ENCODE assay signal across 8 mouse cellular contexts in the genomic region with DNA sequence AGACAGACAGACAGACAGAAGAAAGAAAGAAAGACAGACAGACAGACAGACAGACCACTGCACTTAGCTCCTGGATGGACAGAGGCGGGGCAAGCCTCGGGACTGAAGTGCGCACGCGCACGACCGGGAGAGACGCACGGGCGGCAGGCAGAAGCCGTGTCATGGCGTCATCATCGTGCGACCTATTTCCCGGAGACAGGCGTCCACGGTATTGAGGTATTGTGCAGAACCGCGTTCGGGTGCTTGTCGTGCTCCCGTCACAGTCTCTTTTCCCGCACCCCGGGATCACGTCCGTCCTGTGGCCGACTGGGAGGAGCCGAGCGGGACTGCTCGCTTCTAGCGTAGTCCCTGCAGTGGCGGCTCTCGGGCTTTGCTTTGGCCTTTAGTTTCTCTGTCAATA. TPM values are rescaled to one million over a fixed set of nuclear protein-coding genes. Genes with fewer than 3 reads are reported as not detected.
DNase-seq lines count a peak whose midpoint lies in the region; ATAC-seq and TF ChIP-seq lines count a peak whose summit lies in the region.

A gene (plus strand): TSS at position 137 of the 400 bp plus-strand sequence.

- peak; percentile 94 for ATAC-seq in cerebellum, adult (ENCODE audit: insufficient number of reproducible peaks, low FRiP score, low TSS enrichment)
- peak; percentile 96 for ATAC-seq in forebrain, embryonic 14.5 days
- peak; percentile 95 for ATAC-seq in neural tube, embryonic 15.5 days (ENCODE audit: low FRiP score)

- H3K27ac ChIP-seq in ES-Bruce4 (ENCODE audit: insufficient read depth, low read length), result 0 out of 2 replicates have a peak within 1 kb of the TSS, but pooled peaks have one; percentile 16
- peak within 1 kb of the TSS; percentile 78; the same call in 1 of the 2 replicates for H3K27ac ChIP-seq in forebrain, embryonic 14.5 days (ENCODE audit: low read depth, low read length)
- H3K27ac ChIP-seq in neural tube, embryonic 15.5 days (replicated peaks), result peak within 1 kb of the TSS; percentile 84

- H3K4me2 ChIP-seq in forebrain, embryonic 14.5 days (ENCODE audit: low read length), result peak within 1 kb of the TSS; percentile 77
- H3K4me2 ChIP-seq in neural tube, embryonic 15.5 days, result peak within 1 kb of the TSS; percentile 73

- TF ChIP-seq POLR2A in ES-Bruce4 (IDR thresholded peaks at IDR 0.05; ENCODE audit: insufficient read depth, low read length), result peak; percentile 76

- H3K9ac ChIP-seq in ES-Bruce4 (ENCODE audit: low read depth, poor library complexity, severe bottlenecking), result peak within 1 kb of the TSS; percentile 67
- H3K9ac ChIP-seq in forebrain, embryonic 14.5 days (ENCODE audit: low read length), result peak within 1 kb of the TSS; percentile 89
- H3K9ac ChIP-seq in neural tube, embryonic 15.5 days (replicated peaks), result peak within 1 kb of the TSS; percentile 63

- peak; percentile 98 for DNase-seq in forebrain, embryonic 14.5 days (ENCODE audit: low spot score)
- peak; percentile 94 to 97 for DNase-seq in heart, postnatal 14 days
- DNase-seq in layer of hippocampus, adult 11-12 months (ENCODE audit: low spot score), result peak; percentile 95
- peak; percentile 94 to 96 for DNase-seq in lung, adult 18-20 months
- DNase-seq in testis, postnatal 14 days (ENCODE audit: low spot score), result peak; percentile 96

- H3K4me1 ChIP-seq in ES-Bruce4 (ENCODE audit: control insufficient read depth, insufficient read depth, low read length), result no peaks in the 10 kb centered on the region
- peaks cover 12% of the 10 kb centered on the region for H3K4me1 ChIP-seq in forebrain, embryonic 14.5 days (ENCODE audit: control insufficient read depth, insufficient read depth, low read length)
- peaks cover 17% of the 10 kb centered on the region for H3K4me1 ChIP-seq in neural tube, embryonic 15.5 days

- no peaks in the 10 kb centered on the region for H3K36me3 ChIP-seq in ES-Bruce4 (ENCODE audit: control insufficient read depth, insufficient read depth, low read length, poor library complexity, severe bottlenecking)
- H3K36me3 ChIP-seq in forebrain, embryonic 14.5 days (ENCODE audit: control insufficient read depth, insufficient read depth, low read length), result no peaks in the 10 kb centered on the region
- H3K36me3 ChIP-seq in neural tube, embryonic 15.5 days, result no peaks in the 10 kb centered on the region

- H3K27me3 ChIP-seq in ES-Bruce4 (ENCODE audit: control insufficient read depth, insufficient read depth, low read length, poor library complexity, severe bottlenecking), result no peaks in the 10 kb centered on the region
- no peaks in the 10 kb centered on the region for H3K27me3 ChIP-seq in forebrain, embryonic 14.5 days (replicated peaks; ENCODE audit: control insufficient read depth, insufficient read depth, low read length)
- 0 out of 2 replicates have a peak, but pooled peaks cover 2% of the 10 kb centered on the region for H3K27me3 ChIP-seq in neural tube, embryonic 15.5 days (replicated peaks)

- no peak for TF ChIP-seq EP300 in ES-Bruce4 (IDR thresholded peaks at IDR 0.05; ENCODE audit: insufficient read depth, low read depth, low read length)

- intact Hi-C loops in heart, postnatal 14 days (cut with DNase I), result loop anchor here (5.0 kb wide), 1 partner anchor 100 kb away; a partner anchor contains a TSS

- TF ChIP-seq CTCF in ES-Bruce4 (IDR thresholded peaks at IDR 0.05; ENCODE audit: low read depth, low read length), result no peak

- H3K9me3 ChIP-seq in ES-Bruce4 (replicated peaks; ENCODE audit: control insufficient read depth, insufficient read depth, low read length, poor library complexity, severe bottlenecking), result no peaks in the 10 kb centered on the region
- H3K9me3 ChIP-seq in forebrain, embryonic 14.5 days (replicated peaks; ENCODE audit: control insufficient read depth, low read length), result no peaks in the 10 kb centered on the region
- no peaks in the 10 kb centered on the region for H3K9me3 ChIP-seq in neural tube, embryonic 15.5 days (replicated peaks)

- under 1% methylated on average over 33 of the region's 33 CpGs for WGBS in forebrain, embryonic 14.5 days
- WGBS in neural tube, embryonic 15.5 days, result 0% methylated on average over 33 of the region's 33 CpGs

- H3K4me3 ChIP-seq in ES-Bruce4 (ENCODE audit: low read depth, low read length), result peak within 1 kb of the TSS; percentile 89
- H3K4me3 ChIP-seq in forebrain, embryonic 14.5 days (ENCODE audit: low read depth, low read length), result peak within 1 kb of the TSS; percentile 68
- peak within 1 kb of the TSS; percentile 60 for H3K4me3 ChIP-seq in neural tube, embryonic 15.5 days (replicated peaks)

RNA-seq across cellular contexts. Expression of the gene that starts here (rescaled TPM):
- 94.3 and 114 TPM in 2 replicates for polyA plus RNA-seq in ES-Bruce4 (2011; ENCODE audit: insufficient read depth, insufficient read length, low read depth, missing spikeins)
- 149 and 156 TPM in 2 replicates for polyA plus RNA-seq in forebrain, embryonic 14.5 days (2014; fragmentation: Nextera tagmentation; extraction: Ambion mirVana)
- 10 to 100 TPM; 34.6 to 34.7 TPM for total RNA-seq in heart, postnatal 14 days (2021)
- 133 and 160 TPM in 2 replicates for polyA plus RNA-seq in neural tube, embryonic 15.5 days (2015; fragmentation: Nextera tagmentation; extraction: Ambion mirVana)

Comparison
In these comparisons a context has a peak if more than half of its experiments do, and no peak if none do; other contexts are left out.
1. Peak in every context shown above with its lines: DNase-seq, ATAC-seq, H3K4me3 ChIP-seq and H3K27ac ChIP-seq.
2. H3K27ac ChIP-seq: peak in every context shown above with its lines; median percentile 84 in neural tube, embryonic 15.5 days; 78 in forebrain, embryonic 14.5 days; 16 in ES-Bruce4.